Mouse (Mus musculus) intestine, embryonic 15.5 days (tissue): Measurements from ENCODE around the gene Anapc15. TPM values are rescaled to one million over a fixed set of nuclear protein-coding genes. Genes with fewer than 3 reads are reported as not detected.
A peak's percentile ranks its signal among the peaks of the same experiment; 100 is the strongest.

Experiments
- ATAC-seq: fragments of 200-750 bp; cut with Nextera tagmentation; 2 replicates; pipeline ENCODE4 v1.8.0; 2017; ENCODE audit warnings: moderate TSS enrichment, moderate library complexity
- H3K27ac ChIP-seq: fragments of 300-500 bp; sonication (generic); 2 replicates; pipeline ENCODE4 v1.5.1; 2015; ENCODE audit warnings: mild to moderate bottlenecking, inconsistent platforms
- H3K27me3 ChIP-seq: fragments of 300-500 bp; sonication (generic); replicated peaks from 2 replicates; pipeline ENCODE4 v1.6.1; 2015; ENCODE audit warnings: inconsistent platforms
- H3K36me3 ChIP-seq: fragments of 300-500 bp; sonication (generic); 2 replicates; pipeline ENCODE4 v1.6.1; 2015; ENCODE audit warnings: inconsistent platforms
- H3K4me1 ChIP-seq: fragments of 300-500 bp; sonication (generic); replicated peaks from 2 replicates; pipeline ENCODE4 v1.6.1; 2015; ENCODE audit warnings: inconsistent platforms
- H3K4me2 ChIP-seq: fragments of 300-500 bp; sonication (generic); replicated peaks from 2 replicates; pipeline ENCODE4 v1.6.1; 2015; ENCODE audit warnings: mild to moderate bottlenecking, inconsistent platforms
- H3K4me3 ChIP-seq: fragments of 300-500 bp; sonication (generic); replicated peaks from 2 replicates; pipeline ENCODE4 v1.5.1; 2015; ENCODE audit warnings: inconsistent platforms
- H3K9ac ChIP-seq: fragments of 300-500 bp; sonication (generic); 2 replicates; pipeline ENCODE4 v1.6.1; 2015; ENCODE audit warnings: inconsistent platforms
- H3K9me3 ChIP-seq: fragments of 300-500 bp; sonication (generic); 2 replicates; pipeline ENCODE4 v1.6.1; 2016; ENCODE audit warnings: inconsistent platforms
- whole genome bisulfite sequencing: fragments of 180-500 bp; shearing (Covaris S2); methylation state at CpG from one replicate; pipeline ENCODE4 v1.1.7; 2015; 5-methylcytosine and 5-hydroxymethylcytosine counted together
- polyA plus RNA-seq: library from polyadenylated mRNA; unstranded; fragments of >200 nt; fragmentation: Nextera tagmentation; extraction: Ambion mirVana; gene quantifications from 2 replicates; pipeline ENCODE4 v1.2.1, GENCODE M21; 2015

Gene Anapc15
- polyA plus RNA-seq, 1 experiment from 2014 or later: 74.7 TPM

DNA sequence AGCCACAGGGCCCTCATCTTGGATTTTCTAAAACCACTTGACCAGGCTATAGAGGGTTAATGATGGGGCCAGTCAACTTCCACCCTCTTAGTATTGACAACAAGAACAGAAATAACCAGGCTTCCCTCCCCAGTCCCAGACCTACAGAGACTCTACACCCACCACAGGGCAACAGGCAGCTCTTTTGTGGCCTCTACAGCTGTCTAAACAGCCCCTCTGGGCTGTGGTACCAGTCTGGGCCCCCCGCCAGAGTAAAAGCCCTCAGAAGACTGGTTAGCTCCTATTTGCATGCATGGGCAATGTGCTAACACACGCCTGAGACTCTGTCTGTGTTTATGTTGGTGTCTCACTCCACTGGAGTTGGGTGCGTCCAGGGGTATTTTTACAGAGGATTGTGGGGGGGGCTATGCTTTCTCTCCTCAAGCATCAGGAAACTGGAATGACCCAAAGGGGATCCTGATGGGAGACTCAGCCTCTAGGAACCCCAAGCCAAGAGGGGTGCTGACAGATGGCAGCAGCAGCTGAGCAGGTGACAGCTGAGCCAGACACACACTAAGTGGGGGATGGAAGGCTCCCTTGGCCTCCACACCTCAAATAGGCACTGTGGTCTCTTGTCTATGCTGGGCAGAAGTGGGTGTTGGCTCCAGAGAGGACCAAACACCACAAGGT is 29.5 kb upstream of the Anapc15 start:
- no peak overlapping the region for H3K27ac ChIP-seq
- WGBS: 71% methylated on average over 3 of the region's 3 CpGs
- H3K36me3 ChIP-seq: peaks cover 42% of the 10 kb centered on the region
- peaks cover 29% of the 10 kb centered on the region for H3K4me1 ChIP-seq
- no peak overlapping the region for H3K4me3 ChIP-seq
- H3K27me3 ChIP-seq: no peaks in the 10 kb centered on the region
- H3K9me3 ChIP-seq: no peaks in the 10 kb centered on the region
- no peak overlapping the region for H3K9ac ChIP-seq
- no peak overlapping the region; the same call in 1 of the 2 replicates for H3K4me2 ChIP-seq
- no peak for ATAC-seq

DNA sequence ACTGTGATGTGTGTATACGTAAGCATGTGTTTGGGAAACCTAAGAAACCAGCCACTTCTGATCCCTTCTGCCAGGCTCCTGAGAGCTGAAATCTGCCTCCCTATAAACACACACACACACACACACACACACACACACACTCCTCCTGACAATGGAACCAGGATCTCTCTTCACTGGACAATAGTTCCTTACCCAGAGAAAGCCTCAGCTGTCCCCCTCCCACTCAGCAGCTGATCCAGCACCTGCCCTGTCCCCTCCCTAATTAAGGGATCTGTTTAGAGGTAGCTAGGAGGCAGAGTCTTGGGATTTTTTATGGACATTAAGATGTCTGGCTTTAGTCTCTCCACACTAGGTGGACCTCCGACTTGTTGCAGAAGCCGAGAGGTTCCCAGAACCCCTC is 28.6 kb upstream of the Anapc15 start:
- peaks cover 30% of the 10 kb centered on the region for H3K4me1 ChIP-seq
- H3K9ac ChIP-seq: 0 out of 2 replicates have a peak overlapping the region, but pooled peaks have one; percentile 99
- no peak for ATAC-seq
- H3K27ac ChIP-seq: no peak overlapping the region
- no peaks in the 10 kb centered on the region for H3K9me3 ChIP-seq
- 52% methylated on average over 3 of the region's 3 CpGs for WGBS
- no peaks in the 10 kb centered on the region for H3K27me3 ChIP-seq
- H3K36me3 ChIP-seq: peaks cover 35% of the 10 kb centered on the region
- peak overlapping the region; percentile 77 for H3K4me2 ChIP-seq
- no peak overlapping the region for H3K4me3 ChIP-seq

DNA sequence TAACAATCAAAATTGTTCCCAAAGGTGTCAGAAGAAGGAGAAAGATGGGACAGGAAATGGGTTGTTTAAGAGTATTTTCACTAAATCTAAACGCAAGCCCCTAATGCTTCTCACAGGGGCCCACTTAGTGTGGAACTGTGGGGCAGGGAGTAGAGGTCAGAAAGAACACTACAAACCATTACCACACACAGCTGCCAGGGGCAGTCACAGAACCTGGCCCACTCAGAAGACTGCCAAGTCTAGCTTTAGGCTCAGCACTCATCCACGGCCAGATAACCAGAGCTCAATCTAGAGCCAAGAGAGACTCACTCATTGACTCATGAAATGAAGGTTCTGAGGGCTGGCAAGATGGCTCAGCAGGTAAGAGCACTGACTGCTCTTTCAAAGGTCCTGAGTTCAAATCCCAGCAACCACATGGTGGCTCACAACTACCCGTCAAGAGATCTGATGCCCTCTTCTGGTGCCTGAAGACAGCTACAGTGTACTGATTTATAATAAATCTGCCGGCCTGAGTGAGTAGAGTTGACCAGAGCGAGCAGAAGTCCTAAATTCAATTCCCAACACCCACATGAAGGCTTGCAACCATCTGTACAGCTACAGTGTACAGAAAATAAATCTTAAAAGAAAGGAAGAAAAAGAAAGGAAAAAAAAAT is 27.9 kb upstream of the Anapc15 start:
- peak overlapping the region; percentile 95 for H3K27ac ChIP-seq
- H3K9me3 ChIP-seq: no peaks in the 10 kb centered on the region
- 29% methylated on average over 5 of the region's 5 CpGs for WGBS
- H3K9ac ChIP-seq: peak overlapping the region; percentile 99
- H3K4me1 ChIP-seq: peaks cover 30% of the 10 kb centered on the region
- no peak for ATAC-seq
- peak overlapping the region; percentile 77 for H3K4me2 ChIP-seq
- H3K27me3 ChIP-seq: no peaks in the 10 kb centered on the region
- H3K36me3 ChIP-seq: peaks cover 30% of the 10 kb centered on the region
- peak overlapping the region; percentile 83 for H3K4me3 ChIP-seq

DNA sequence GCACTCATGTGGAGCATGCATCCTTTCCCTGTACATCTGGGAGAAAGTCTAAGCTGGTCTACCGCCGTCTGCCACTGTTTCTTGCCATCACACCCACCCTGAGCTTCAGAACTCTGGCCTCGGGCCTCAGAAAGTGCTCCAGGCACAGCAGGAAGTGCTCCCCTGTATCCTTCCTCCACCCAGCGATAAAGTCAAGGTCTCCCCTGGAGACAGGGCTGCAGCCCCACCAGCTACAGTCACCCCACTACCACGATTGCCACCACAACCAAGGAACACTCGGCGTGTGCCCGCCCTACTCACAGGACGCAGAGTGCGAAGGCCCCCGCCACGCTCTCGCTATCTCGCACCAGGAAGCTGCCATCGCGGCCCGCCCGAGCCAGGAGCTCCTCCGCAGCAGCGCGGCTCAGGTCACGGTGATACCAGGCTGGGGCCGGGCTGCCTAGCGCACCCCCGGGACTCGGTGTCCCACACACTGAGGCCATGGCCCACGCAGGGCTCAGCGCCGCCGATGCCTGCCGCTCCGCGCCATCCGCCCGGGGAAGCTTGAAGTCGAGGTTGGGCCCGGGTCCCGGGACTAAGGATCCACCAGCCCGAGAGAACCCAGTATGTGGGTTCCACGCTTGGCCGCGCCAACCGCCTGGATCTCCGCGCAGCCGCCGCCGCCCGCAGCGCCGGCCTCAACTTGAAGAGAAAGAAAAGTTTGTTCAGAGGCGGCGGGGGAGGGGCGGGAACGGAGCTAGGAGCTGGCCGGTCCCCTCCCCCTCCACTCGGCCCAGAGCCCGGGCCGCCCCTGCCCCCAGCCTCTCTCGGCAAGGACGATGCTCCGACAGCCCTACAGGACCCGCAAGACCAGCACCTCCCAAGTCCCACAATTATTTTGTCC is 27.0 kb upstream of the Anapc15 start:
- Histone ChIP-seq H3K4me3 (peak overlapping the region; percentile 83), H3K4me1 (peaks cover 30% of the 10 kb centered on the region), H3K4me2 (peak overlapping the region; percentile 77), H3K9me3 (no peaks in the 10 kb centered on the region), H3K9ac (peak overlapping the region; percentile 99), H3K36me3 (peaks cover 20% of the 10 kb centered on the region), H3K27ac (peak overlapping the region; percentile 95), H3K27me3 (no peaks in the 10 kb centered on the region)
- peak; percentile 61 for ATAC-seq
- WGBS: under 1% methylated on average over 63 of the region's 63 CpGs

DNA sequence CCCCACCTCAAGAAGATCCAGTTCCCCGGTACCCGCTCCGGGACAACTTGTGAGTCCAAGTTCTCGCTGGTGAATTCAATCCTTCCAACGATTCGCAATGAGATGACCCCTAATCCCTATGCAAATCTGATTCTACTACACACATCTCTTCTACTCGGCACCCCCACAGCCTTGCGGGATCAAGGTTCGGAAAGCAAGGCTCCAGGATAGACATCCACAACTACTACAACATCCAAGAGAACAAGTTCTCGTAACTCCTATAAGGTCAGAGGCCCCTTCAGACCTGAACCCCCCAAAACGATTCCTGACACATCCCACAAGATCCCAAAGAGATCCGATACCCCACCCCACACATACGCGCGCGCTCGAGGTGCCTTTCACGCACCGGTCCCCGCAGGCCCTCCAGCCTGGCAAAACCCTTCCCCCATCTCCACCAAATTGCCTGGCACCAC is 26.3 kb upstream of the Anapc15 start:
- Histone ChIP-seq H3K36me3 (peaks cover 14% of the 10 kb centered on the region), H3K27me3 (no peaks in the 10 kb centered on the region), H3K4me3 (peak overlapping the region; percentile 83), H3K4me2 (peak overlapping the region; percentile 77), H3K9me3 (no peaks in the 10 kb centered on the region), H3K4me1 (peaks cover 30% of the 10 kb centered on the region), H3K9ac (peak overlapping the region; percentile 99), H3K27ac (peak overlapping the region; percentile 95)
- WGBS: under 1% methylated on average over 20 of the region's 20 CpGs
- peak; percentile 8 for ATAC-seq

DNA sequence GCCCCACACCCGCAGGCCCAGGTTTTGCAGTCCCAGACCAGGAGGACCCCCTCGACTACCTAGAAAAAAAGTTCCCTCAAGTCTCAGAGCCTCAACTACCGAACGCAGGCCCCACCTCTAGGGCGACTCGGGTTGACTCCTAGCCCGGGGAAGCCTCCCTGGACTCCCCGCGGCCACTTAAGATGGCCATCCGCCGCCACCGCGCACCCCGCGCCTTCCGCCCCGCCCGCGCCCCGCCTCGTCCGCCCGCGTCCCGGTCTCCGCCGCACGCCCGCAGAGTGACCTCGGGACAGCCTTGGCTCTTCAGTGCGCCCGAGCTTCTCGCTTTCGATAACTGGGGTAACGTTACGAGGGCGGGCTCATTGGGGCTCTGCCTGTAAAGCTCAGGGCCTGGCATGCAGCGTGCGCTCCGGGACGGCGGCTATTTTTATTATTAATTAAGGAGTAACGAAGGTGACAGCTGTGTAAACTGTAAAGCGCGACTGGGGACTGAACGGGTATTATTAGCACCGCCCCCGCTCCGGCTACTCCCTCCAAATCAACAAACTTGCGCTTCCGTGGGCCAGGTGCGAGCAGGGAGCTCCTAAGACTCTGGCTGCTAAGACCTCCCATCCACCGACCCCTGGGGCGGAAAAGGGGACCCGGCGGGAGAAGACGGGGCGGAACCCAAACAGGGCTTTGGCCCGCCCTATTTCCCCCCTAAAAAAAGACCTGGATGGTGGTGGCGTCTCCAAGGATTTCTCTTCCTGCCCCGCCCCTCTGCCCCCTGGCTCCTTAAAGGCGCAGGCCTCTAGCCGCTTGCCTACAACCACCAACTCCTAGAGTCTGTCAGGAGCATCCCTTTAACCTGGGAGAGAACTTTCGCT is 25.7 kb upstream of the Anapc15 start, which contains the start of gene Inppl1:
TSS of gene Inppl1 (minus strand) at position 624 of the 866 bp plus-strand sequence.
- H3K9me3 ChIP-seq: no peaks in the 10 kb centered on the region
- H3K4me2 ChIP-seq: peak within 1 kb of the TSS; percentile 77
- peaks cover 30% of the 10 kb centered on the region for H3K4me1 ChIP-seq
- H3K27ac ChIP-seq: peak within 1 kb of the TSS; percentile 95
- peak within 1 kb of the TSS; percentile 99 for H3K9ac ChIP-seq
- no peaks in the 10 kb centered on the region for H3K27me3 ChIP-seq
- H3K36me3 ChIP-seq: peaks cover 7% of the 10 kb centered on the region
- peak within 1 kb of the TSS; percentile 83 for H3K4me3 ChIP-seq
- WGBS: under 1% methylated on average over 64 of the region's 64 CpGs
- ATAC-seq: peak; percentile 88

DNA sequence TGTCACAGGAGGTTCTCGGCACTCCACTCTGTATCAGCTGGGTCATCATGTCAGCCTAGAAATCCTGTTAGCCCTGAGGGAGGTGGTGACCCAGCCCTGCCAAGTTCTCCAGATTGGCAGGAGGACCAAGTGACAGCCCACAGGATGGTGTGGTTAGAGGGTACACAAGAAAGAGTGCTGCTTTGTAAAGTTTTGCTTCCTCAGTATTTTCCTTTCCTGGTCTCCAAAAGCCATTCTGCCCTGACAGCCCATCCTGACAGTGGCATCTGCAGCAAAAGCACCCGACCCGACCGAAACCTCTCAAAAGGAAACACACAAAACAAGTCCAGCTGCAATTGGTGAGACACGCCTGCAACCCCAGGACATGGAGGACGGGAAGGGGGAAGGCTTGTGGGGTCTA is 19.3 kb upstream of the Anapc15 start:
- 69% methylated on average over 6 of the region's 6 CpGs for WGBS
- H3K9me3 ChIP-seq: no peaks in the 10 kb centered on the region
- no peak overlapping the region for H3K9ac ChIP-seq
- ATAC-seq: no peak
- H3K36me3 ChIP-seq: no peaks in the 10 kb centered on the region
- H3K4me2 ChIP-seq: no peak overlapping the region
- H3K4me3 ChIP-seq: no peak overlapping the region
- no peaks in the 10 kb centered on the region; the same call in 1 of the 2 replicates for H3K4me1 ChIP-seq
- no peaks in the 10 kb centered on the region for H3K27me3 ChIP-seq
- no peak overlapping the region for H3K27ac ChIP-seq

DNA sequence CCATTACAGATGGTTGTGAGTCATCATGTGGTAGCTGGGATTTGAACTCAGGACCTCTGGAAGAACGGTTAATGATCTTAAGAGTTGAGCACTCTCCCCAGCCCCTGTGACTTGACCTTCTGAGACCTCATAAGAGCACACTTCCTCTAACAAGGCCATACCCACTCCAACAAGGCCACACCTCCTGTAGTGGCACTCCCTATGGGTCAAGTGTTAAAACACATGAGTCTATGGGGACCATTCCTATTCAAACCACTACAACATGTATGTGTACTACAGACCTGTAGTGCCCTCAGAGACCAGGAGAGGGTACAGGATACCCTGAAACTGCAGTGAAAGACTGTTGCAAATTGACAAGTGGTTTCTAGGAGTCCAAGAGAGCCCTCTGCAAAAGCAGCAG is 15.6 kb upstream of the Anapc15 start:
- 81% methylated on average over 1 of the region's 1 CpGs for WGBS
- ATAC-seq: no peak
- H3K4me2 ChIP-seq: no peak overlapping the region

DNA sequence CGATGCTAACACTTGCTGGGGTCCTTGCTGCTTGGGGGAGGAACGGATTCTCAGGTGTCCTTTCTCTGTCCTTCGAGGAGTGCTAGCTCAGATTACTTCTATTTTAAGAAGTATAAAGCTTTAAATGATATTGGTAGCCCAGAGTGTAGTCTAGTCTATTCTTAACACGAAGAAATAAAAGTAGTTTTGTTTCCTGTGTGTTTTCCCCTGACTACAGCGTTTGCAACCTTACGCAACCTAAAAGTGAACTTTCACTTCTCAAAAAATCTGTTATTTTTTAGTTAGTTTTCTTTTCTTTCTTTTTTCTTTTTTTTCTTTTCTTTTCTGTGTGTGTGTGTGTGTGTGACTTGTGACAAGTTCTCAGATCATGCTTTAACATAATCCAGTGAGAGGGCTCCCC is 11.8 kb upstream of the Anapc15 start:
- H3K9me3 ChIP-seq: no peaks in the 10 kb centered on the region
- H3K9ac ChIP-seq: no peak overlapping the region
- no peaks in the 10 kb centered on the region for H3K4me1 ChIP-seq
- H3K36me3 ChIP-seq: no peaks in the 10 kb centered on the region
- no peak overlapping the region for H3K4me2 ChIP-seq
- no peak overlapping the region for H3K4me3 ChIP-seq
- 84% methylated on average over 6 of the region's 6 CpGs for WGBS
- ATAC-seq: no peak
- H3K27me3 ChIP-seq: no peaks in the 10 kb centered on the region
- H3K27ac ChIP-seq: no peak overlapping the region

More for the DNA sequence above, 15.6 kb upstream of the Anapc15 start:
- Histone ChIP-seq H3K4me3 (no peak overlapping the region), H3K4me1 (no peaks in the 10 kb centered on the region), H3K9me3 (no peaks in the 10 kb centered on the region), H3K27me3 (no peaks in the 10 kb centered on the region), H3K9ac (no peak overlapping the region), H3K36me3 (no peaks in the 10 kb centered on the region), H3K27ac (no peak overlapping the region)

DNA sequence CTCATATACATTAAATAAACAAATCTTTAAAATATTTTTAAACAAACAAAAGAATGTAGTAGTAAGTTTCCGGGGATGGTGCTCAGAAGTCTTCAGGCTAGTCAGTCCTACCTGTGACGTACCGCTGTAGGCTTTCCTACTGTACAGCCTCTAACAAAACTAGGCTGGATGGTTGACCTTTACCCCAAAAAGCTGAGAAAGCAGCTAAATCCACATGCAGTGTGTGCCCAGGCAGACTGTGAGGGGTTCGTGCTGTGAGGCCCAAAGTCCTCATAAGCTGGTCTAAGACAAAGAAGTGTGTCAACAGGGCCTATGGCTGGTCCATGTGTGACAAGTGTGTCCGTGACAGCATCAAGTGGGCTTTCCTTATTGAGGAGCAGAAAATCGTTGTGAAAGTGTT is 10.7 kb upstream of the Anapc15 start:
- H3K9me3 ChIP-seq: no peaks in the 10 kb centered on the region
- H3K27me3 ChIP-seq: no peaks in the 10 kb centered on the region
- H3K36me3 ChIP-seq: no peaks in the 10 kb centered on the region
- no peak overlapping the region for H3K9ac ChIP-seq
- H3K4me3 ChIP-seq: no peak overlapping the region
- no peaks in the 10 kb centered on the region for H3K4me1 ChIP-seq
- H3K27ac ChIP-seq: no peak overlapping the region
- WGBS: 82% methylated on average over 6 of the region's 6 CpGs
- H3K4me2 ChIP-seq: no peak overlapping the region
- ATAC-seq: no peak

DNA sequence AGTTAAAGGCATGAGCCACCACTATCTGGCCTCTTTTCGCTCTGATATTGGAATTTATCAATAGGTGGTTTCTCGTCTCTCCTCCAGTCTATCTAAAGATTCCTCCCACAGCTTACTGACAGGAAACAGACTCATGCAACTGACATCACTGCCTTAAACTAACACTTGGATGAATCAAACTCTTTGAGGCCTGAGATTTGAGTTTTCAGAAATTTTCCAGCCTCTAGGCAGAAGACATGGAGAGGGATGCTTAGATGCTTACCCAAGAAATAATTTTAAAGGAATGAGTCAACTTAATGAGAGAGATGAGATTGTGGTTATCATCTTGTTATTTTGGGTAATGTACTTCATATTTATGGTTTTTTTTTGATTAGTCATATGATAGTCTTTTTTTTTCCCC is 9.7 kb upstream of the Anapc15 start:
- H3K4me1 ChIP-seq: no peaks in the 10 kb centered on the region
- 64% methylated on average over 2 of the region's 2 CpGs for WGBS
- no peaks in the 10 kb centered on the region for H3K36me3 ChIP-seq
- no peak overlapping the region for H3K27ac ChIP-seq
- ATAC-seq: no peak
- no peak overlapping the region for H3K4me3 ChIP-seq
- no peaks in the 10 kb centered on the region for H3K9me3 ChIP-seq
- no peaks in the 10 kb centered on the region for H3K27me3 ChIP-seq
- H3K9ac ChIP-seq: no peak overlapping the region
- no peak overlapping the region for H3K4me2 ChIP-seq
